Mouse (Mus musculus): ENCODE data around the gene Hadhb.

DNA sequence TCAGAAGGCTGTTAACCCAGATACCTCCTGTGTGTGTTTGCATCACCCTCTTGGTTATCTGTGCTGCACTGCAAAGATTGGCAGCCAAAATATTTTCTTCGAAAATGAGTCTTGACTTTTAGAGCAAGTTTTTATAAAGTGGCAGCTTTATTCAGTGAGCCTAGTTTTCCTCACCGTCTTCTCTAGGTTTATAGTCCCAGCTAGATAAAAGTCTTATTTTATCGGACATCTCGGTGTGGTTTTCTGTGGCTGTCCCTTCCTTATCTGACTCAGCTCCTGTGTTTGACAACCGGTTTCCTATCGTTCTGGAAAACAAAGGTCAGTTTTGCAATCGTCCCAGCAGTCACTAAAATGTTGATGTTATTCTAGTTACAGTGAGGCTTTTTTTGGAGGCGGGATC, 78.9 kb downstream of the Hadhb start:
- TF ChIP-seq CTCF (IDR thresholded peaks at IDR 0.05; ENCODE audit: low read depth) (no peak), EP300 (IDR thresholded peaks at IDR 0.05; ENCODE audit: low read depth) (0 out of 2 replicates have a peak, but pooled peaks have one; percentile 31)

All from liver, postnatal 0 days (tissue).